Mouse (Mus musculus) gastrocnemius, postnatal 25 days (tissue): ENCODE data around the gene Tmem219. TPM values are rescaled to one million over a fixed set of nuclear protein-coding genes. Genes with fewer than 3 reads are reported as not detected.

Experiments
- DNase-seq: peaks from one replicate; pipeline ENCODE4 v3.0.0; 2022
- total RNA-seq, 2 experiments: library from RNA; stranded (reverse); gene quantifications; 1 replicate in 1 of 2; 2 replicates in 1 of 2; pipeline ENCODE4 v1.2.3; 2021

Tmem219 gene
- total RNA-seq, 2 experiments from 2014 or later = 8.2 to 9.1 TPM

- DNase-seq = peak; percentile 87
These were observed 60.5 kb downstream of the Tmem219 start, which contains the start of gene Ino80e for GRCm38 (mm10) chr7:126862147-126862784. Gene Ino80e, minus strand, starts transcription at chr7:126862377.

- peak; percentile 93 for DNase-seq
These were observed 61.1 kb downstream of the Tmem219 start, which contains the start of gene Hirip3 for GRCm38 (mm10) chr7:126861429-126862130. Gene Hirip3, plus strand, starts transcription at chr7:126861972.

GRCm38 (mm10) chr7:126860987-126861386 is 61.7 kb downstream of the Tmem219 start:
- DNase-seq = no peak

GRCm38 (mm10) chr7:126856741-126857420 is 65.8 kb downstream of the Tmem219 start:
- DNase-seq = no peak

- no peak for DNase-seq
These were observed 67.1 kb downstream of the Tmem219 start for GRCm38 (mm10) chr7:126855641-126856040.

- no peak for DNase-seq
These were observed 69.3 kb downstream of the Tmem219 start for GRCm38 (mm10) chr7:126853454-126853853.

GRCm38 (mm10) chr7:126851192-126851591 is 71.5 kb downstream of the Tmem219 start:
- DNase-seq = no peak

GRCm38 (mm10) chr7:126850161-126850560 is 72.6 kb downstream of the Tmem219 start:
- no peak for DNase-seq

- no peak for DNase-seq
These were observed 73.9 kb downstream of the Tmem219 start for GRCm38 (mm10) chr7:126848794-126849193.

- DNase-seq = no peak
These were observed 75.0 kb downstream of the Tmem219 start for GRCm38 (mm10) chr7:126847421-126848398.

- DNase-seq = no peak
These were observed 75.6 kb downstream of the Tmem219 start, which contains the start of gene Doc2a for GRCm38 (mm10) chr7:126847116-126847420. Gene Doc2a, plus strand, starts transcription at chr7:126847416.

- no peak for DNase-seq
These were observed 77.2 kb downstream of the Tmem219 start for GRCm38 (mm10) chr7:126845516-126845915.

- no peak for DNase-seq
These were observed 79.4 kb downstream of the Tmem219 start for GRCm38 (mm10) chr7:126843276-126843675.

Other genes starting within 250 kb of the Tmem219 start
- 10 to 100 TPM; 12.3 to 22.9 TPM for gene Sult1a1, start 246.5 kb downstream of the Tmem219 start, total RNA-seq
- gene Bola2, start 227.5 kb downstream of the Tmem219 start, total RNA-seq = 10 to 100 TPM; 33.1 to 37.0 TPM
- 1 to 10 TPM; 2.7 to 3.3 TPM for gene Slx1b, start 227.1 kb downstream of the Tmem219 start, total RNA-seq
- gene Coro1a, start 215.1 kb downstream of the Tmem219 start, total RNA-seq = 1 to 10 TPM; 2.1 to 3.3 TPM
- 10 to 100 TPM; 21.4 to 23.8 TPM for gene Mapk3, start 163.3 kb downstream of the Tmem219 start, total RNA-seq
- gene Gdpd3, start 156.6 kb downstream of the Tmem219 start, total RNA-seq = 1 to 10 TPM in 1 of 2 experiments, under 1 TPM in 1; 0.49 to 1.6 TPM
- gene Ypel3, start 146.0 kb downstream of the Tmem219 start, total RNA-seq = 10 to 100 TPM; 63.8 to 69.0 TPM
- under 1 TPM; 0.20 to 0.62 TPM for gene Tbx6, start 141.4 kb downstream of the Tmem219 start, total RNA-seq
- gene Ppp4c, start 130.4 kb downstream of the Tmem219 start, total RNA-seq = 10 to 100 TPM; 21.7 to 26.8 TPM
- 10 to 100 TPM; 50.5 to 55.3 TPM for gene Fam57b, start 125.2 kb downstream of the Tmem219 start, total RNA-seq
- gene 4930451I11Rik, start 91.3 kb downstream of the Tmem219 start, total RNA-seq = not detected
- not detected for gene Doc2a, start 75.5 kb downstream of the Tmem219 start, total RNA-seq
- 1 to 10 TPM; 4.2 to 5.0 TPM for gene Hirip3, start 60.9 kb downstream of the Tmem219 start, total RNA-seq
- gene Ino80e, start 60.5 kb downstream of the Tmem219 start, total RNA-seq = 10 to 100 TPM; 11.2 to 11.8 TPM
- 10 to 100 TPM; 20.3 to 26.4 TPM for gene Taok2, start 38.2 kb downstream of the Tmem219 start, total RNA-seq
- 1 to 10 TPM; 1.8 to 2.2 TPM for gene Kctd13, start 6.0 kb upstream of the Tmem219 start, total RNA-seq
- gene Asphd1, start 26.7 kb upstream of the Tmem219 start, total RNA-seq = not detected
- 1 to 10 TPM; 1.6 to 1.7 TPM for gene Sez6l2, start 27.6 kb upstream of the Tmem219 start, total RNA-seq
- 10 to 100 TPM; 30.5 to 31.2 TPM for gene Cdipt, start 53.0 kb upstream of the Tmem219 start, total RNA-seq
- gene Cdiptos, start 53.2 kb upstream of the Tmem219 start, total RNA-seq = not detected
- 10 to 100 TPM; 20.4 to 23.3 TPM for gene Mvp, start 91.7 kb upstream of the Tmem219 start, total RNA-seq
- not detected for gene Pagr1b, start 93.6 kb upstream of the Tmem219 start, total RNA-seq
- 1 to 10 TPM; 2.4 to 8.7 TPM for gene Pagr1a, start 94.4 kb upstream of the Tmem219 start, total RNA-seq
- 10 to 100 TPM; 15.9 to 17.5 TPM for gene Gm42742, start 98.2 kb upstream of the Tmem219 start, total RNA-seq
- gene Prrt2, start 98.3 kb upstream of the Tmem219 start, total RNA-seq = under 1 TPM; 0.77 to 0.86 TPM
- 10 to 100 TPM; 64.0 to 66.1 TPM for gene Maz, start 104.1 kb upstream of the Tmem219 start, total RNA-seq
- gene Kif22, start 119.6 kb upstream of the Tmem219 start, total RNA-seq = 1 to 10 TPM; 1.8 to 2.3 TPM
- not detected for gene Zg16, start 164.4 kb upstream of the Tmem219 start, total RNA-seq
- under 1 TPM; 0.59 to 0.91 TPM for gene AI467606, start 168.4 kb upstream of the Tmem219 start, total RNA-seq
- under 1 TPM; 0.43 to 0.51 TPM for gene Qprt, start 199.3 kb upstream of the Tmem219 start, total RNA-seq
- under 1 TPM; 0.13 to 0.16 TPM for gene Spn, start 214.9 kb upstream of the Tmem219 start, total RNA-seq